Mouse (Mus musculus) limb, embryonic 11.5 days (tissue): ENCODE measurements at regions not wholly inside any gene's neighbourhood (a gene's known extent, or its start where the extent isn't known, plus 50 kb on each side); places are given as distances from the start of the nearest gene placed in this dataset.

Source experiments
- ATAC-seq: fragments of 200-750 bp; cut with Nextera tagmentation; 2 replicates; pipeline ENCODE4 v1.8.0; 2017; ENCODE audit warnings: low read depth; ENCODE audit not compliant: insufficient number of reproducible peaks, low FRiP score, low TSS enrichment
- DNase-seq: peaks from one replicate; pipeline ENCODE4 v3.0.0-alpha.2; 2015; ENCODE audit warnings: low spot score
- H3K27ac ChIP-seq: fragments of 300-500 bp; sonication (generic); replicated peaks from 2 replicates; pipeline ENCODE4 v1.5.1; 2014; ENCODE audit warnings: low read depth, mild to moderate bottlenecking, low read length
- H3K27me3 ChIP-seq: fragments of 300-500 bp; sonication (generic); 2 replicates; pipeline ENCODE4 v1.6.1; 2014; ENCODE audit warnings: mild to moderate bottlenecking, low read length, mixed read lengths; ENCODE audit not compliant: control insufficient read depth, insufficient read depth
- H3K36me3 ChIP-seq: fragments of 300-500 bp; sonication (generic); 2 replicates; pipeline ENCODE4 v1.6.1; 2014; ENCODE audit warnings: mild to moderate bottlenecking, low read length, moderate library complexity, mixed read lengths; ENCODE audit not compliant: control insufficient read depth, insufficient read depth
- H3K4me1 ChIP-seq: fragments of 300-500 bp; sonication (generic); 2 replicates; pipeline ENCODE4 v1.6.1; 2014; ENCODE audit warnings: low read length, mixed read lengths; ENCODE audit not compliant: control insufficient read depth, insufficient read depth
- H3K4me2 ChIP-seq: fragments of 300-500 bp; sonication (generic); 2 replicates; pipeline ENCODE4 v1.6.1; 2014; ENCODE audit warnings: low read depth, mild to moderate bottlenecking, moderate library complexity; ENCODE audit not compliant: severe bottlenecking
- H3K4me3 ChIP-seq: fragments of 300-500 bp; sonication (generic); 2 replicates; pipeline ENCODE4 v1.5.1; 2014; ENCODE audit warnings: low read depth, low read length
- H3K9ac ChIP-seq: fragments of 300-500 bp; sonication (generic); 2 replicates; pipeline ENCODE4 v1.6.1; 2014; ENCODE audit warnings: mild to moderate bottlenecking, low read length
- H3K9me3 ChIP-seq: fragments of 300-500 bp; sonication (generic); 2 replicates; pipeline ENCODE4 v1.6.1; 2016; ENCODE audit warnings: low read length; ENCODE audit not compliant: control insufficient read depth
- WGBS: fragments of 180-500 bp; shearing (Covaris S2); extraction: QIAGEN DNeasy Blood & Tissue Kit; methylation state at CpG from one replicate; pipeline ENCODE4 v1.1.7; 2014; 5-methylcytosine and 5-hydroxymethylcytosine counted together

DNA sequence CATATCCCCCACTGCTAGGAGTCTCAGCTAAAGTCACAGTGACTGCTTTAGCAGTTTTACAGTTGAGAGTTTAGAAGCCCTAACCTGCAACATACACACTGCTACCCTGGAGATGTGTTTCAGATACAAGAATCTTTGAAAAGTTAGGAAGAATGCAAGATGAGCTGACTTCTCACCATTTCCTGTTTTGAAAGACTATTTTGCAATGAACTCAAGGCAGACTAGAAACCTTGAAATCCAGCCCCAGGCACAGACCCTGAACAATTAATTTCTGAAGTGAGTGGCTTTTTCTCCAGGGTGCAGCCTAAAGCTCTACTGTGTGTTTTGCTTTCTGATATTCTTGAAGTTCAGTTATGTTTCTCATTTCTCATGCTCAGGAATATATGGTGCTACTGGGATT lies 440.6 kb downstream of the Nebl start:
- Histone ChIP-seq H3K9me3 (no peaks in the 10 kb centered on the region), H3K27ac (no peak overlapping the region)
- ATAC-seq, result no peak

DNA sequence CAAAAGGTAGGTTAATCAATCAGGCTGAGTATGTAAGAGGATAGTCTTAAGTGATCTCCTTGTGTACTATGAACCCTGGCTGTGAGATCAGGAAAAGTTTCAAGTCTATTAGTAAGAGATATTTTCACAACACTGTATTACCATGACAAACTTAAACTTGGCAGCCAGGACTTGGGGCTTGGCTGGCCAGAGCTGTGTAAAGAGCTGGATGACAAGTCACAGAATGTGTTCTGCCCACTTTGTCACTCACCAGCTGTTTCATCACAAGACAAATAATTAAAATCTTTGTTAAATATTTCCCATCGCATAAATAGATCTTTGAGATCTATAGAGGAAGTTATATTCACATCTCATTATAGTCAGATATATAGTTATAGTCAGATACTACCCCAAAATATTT lies 443.7 kb downstream of the Nebl start:
- Histone ChIP-seq H3K4me1 (no peaks in the 10 kb centered on the region), H3K36me3 (no peaks in the 10 kb centered on the region), H3K9me3 (no peaks in the 10 kb centered on the region), H3K4me2 (no peak overlapping the region), H3K4me3 (no peak overlapping the region), H3K27me3 (no peaks in the 10 kb centered on the region), H3K9ac (no peak overlapping the region), H3K27ac (no peak overlapping the region)
- ATAC-seq (no peak), DNase-seq (no peak)
- 84% methylated on average over 1 of the region's 1 CpGs for WGBS

More for the DNA sequence above, 440.6 kb downstream of the Nebl start:
- Histone ChIP-seq H3K4me1 (no peaks in the 10 kb centered on the region), H3K4me2 (no peak overlapping the region), H3K27me3 (no peaks in the 10 kb centered on the region), H3K4me3 (no peak overlapping the region), H3K36me3 (no peaks in the 10 kb centered on the region), H3K9ac (no peak overlapping the region)
- DNase-seq, result no peak

- Histone ChIP-seq H3K27me3 (no peaks in the 10 kb centered on the region), H3K27ac (no peak overlapping the region), H3K9me3 (no peaks in the 10 kb centered on the region), H3K4me3 (no peak overlapping the region), H3K9ac (no peak overlapping the region), H3K4me1 (no peaks in the 10 kb centered on the region), H3K36me3 (no peaks in the 10 kb centered on the region), H3K4me2 (no peak overlapping the region)
- ATAC-seq (no peak), DNase-seq (no peak)
- WGBS, result 27% methylated on average over 2 of the region's 2 CpGs
These were observed 481.3 kb downstream of the Nebl start for GRCm38 (mm10) chr2:17249960-17250359.

- Histone ChIP-seq H3K4me1 (no peaks in the 10 kb centered on the region), H3K4me2 (no peak overlapping the region), H3K27ac (no peak overlapping the region), H3K9ac (no peak overlapping the region), H3K9me3 (no peaks in the 10 kb centered on the region), H3K4me3 (no peak overlapping the region), H3K36me3 (no peaks in the 10 kb centered on the region), H3K27me3 (no peaks in the 10 kb centered on the region)
- 88% methylated on average over 2 of the region's 2 CpGs for WGBS
- DNase-seq, result no peak
- ATAC-seq, result no peak
These were observed 485.4 kb downstream of the Nebl start for GRCm38 (mm10) chr2:17245821-17246220.

DNA sequence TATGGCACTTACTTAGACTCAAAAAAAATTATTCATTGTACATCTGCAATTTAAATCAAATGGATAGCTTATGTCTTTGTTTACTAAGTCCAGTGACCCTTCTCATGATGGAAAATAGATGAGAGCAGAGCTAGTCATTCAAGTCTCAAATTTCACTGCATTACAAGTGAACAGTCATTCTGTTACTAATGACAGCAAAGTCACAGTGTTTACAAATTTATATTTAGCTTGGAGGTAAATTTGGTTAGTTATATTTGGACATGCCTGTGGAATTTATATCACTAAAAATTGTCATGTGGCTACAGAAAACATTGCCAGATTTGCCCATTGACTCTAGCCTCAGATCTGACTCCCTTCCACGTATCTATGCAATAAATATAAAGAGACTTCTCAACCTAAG lies 515.7 kb downstream of the Nebl start:
- no peaks in the 10 kb centered on the region for H3K9me3 ChIP-seq
- H3K27ac ChIP-seq, result no peak overlapping the region
- no peak overlapping the region for H3K4me3 ChIP-seq
- no peaks in the 10 kb centered on the region for H3K4me1 ChIP-seq
- no peaks in the 10 kb centered on the region for H3K36me3 ChIP-seq
- H3K4me2 ChIP-seq, result no peak overlapping the region
- ATAC-seq (no peak), DNase-seq (no peak)
- H3K9ac ChIP-seq, result no peak overlapping the region
- H3K27me3 ChIP-seq, result no peaks in the 10 kb centered on the region
- 67% methylated on average over 1 of the region's 1 CpGs for WGBS

GRCm38 (mm10) chr2:17214881-17215280 lies 516.4 kb downstream of the Nebl start:
- ATAC-seq (no peak), DNase-seq (no peak)
- no peak overlapping the region for H3K4me2 ChIP-seq
- 72% methylated on average over 3 of the region's 3 CpGs for WGBS
- no peaks in the 10 kb centered on the region for H3K9me3 ChIP-seq
- H3K4me1 ChIP-seq, result no peaks in the 10 kb centered on the region
- H3K36me3 ChIP-seq, result no peaks in the 10 kb centered on the region
- H3K27me3 ChIP-seq, result no peaks in the 10 kb centered on the region
- no peak overlapping the region for H3K9ac ChIP-seq
- no peak overlapping the region for H3K4me3 ChIP-seq
- H3K27ac ChIP-seq, result no peak overlapping the region

DNA sequence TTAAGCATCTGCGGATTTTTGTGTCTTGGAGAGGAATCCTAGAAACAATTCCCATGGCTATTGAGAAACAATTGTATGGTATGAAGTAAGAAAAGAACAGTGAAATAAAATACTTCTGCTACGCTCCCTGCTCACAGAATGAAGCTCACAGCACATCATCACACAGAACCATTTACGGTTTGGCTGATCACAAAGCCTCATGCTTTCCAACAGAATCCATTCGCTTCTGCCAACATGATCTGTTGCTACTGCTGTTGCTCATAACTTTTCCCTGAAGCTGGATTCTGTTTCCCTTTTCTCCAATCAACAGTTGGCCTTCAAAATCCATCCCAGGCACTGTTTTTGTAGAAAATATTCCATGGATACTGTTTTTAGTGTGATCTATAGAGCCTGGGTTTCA lies 518.7 kb downstream of the Nebl start:
- Histone ChIP-seq H3K9ac (no peak overlapping the region), H3K27me3 (no peaks in the 10 kb centered on the region), H3K4me3 (no peak overlapping the region), H3K4me2 (no peak overlapping the region), H3K36me3 (no peaks in the 10 kb centered on the region), H3K4me1 (no peaks in the 10 kb centered on the region), H3K27ac (no peak overlapping the region), H3K9me3 (no peaks in the 10 kb centered on the region)
- WGBS, result 96% methylated on average over 4 of the region's 4 CpGs
- DNase-seq, result no peak
- ATAC-seq, result no peak

GRCm38 (mm10) chr2:17211105-17211504 lies 520.2 kb downstream of the Nebl start:
- Histone ChIP-seq H3K4me2 (no peak overlapping the region), H3K9me3 (no peaks in the 10 kb centered on the region), H3K27ac (no peak overlapping the region), H3K36me3 (no peaks in the 10 kb centered on the region), H3K9ac (no peak overlapping the region), H3K4me3 (no peak overlapping the region), H3K27me3 (no peaks in the 10 kb centered on the region), H3K4me1 (no peaks in the 10 kb centered on the region)
- ATAC-seq, result peak; percentile 54; the same call in 1 of the 2 replicates
- DNase-seq, result no peak

GRCm38 (mm10) chr2:17193611-17194010 lies 537.7 kb downstream of the Nebl start:
- no peak overlapping the region for H3K4me3 ChIP-seq
- DNase-seq, result no peak
- H3K27me3 ChIP-seq, result no peaks in the 10 kb centered on the region
- no peaks in the 10 kb centered on the region for H3K4me1 ChIP-seq
- H3K27ac ChIP-seq, result no peak overlapping the region
- H3K36me3 ChIP-seq, result no peaks in the 10 kb centered on the region
- 61% methylated on average over 3 of the region's 3 CpGs for WGBS
- H3K4me2 ChIP-seq, result no peak overlapping the region
- no peak for ATAC-seq
- H3K9ac ChIP-seq, result no peak overlapping the region
- H3K9me3 ChIP-seq, result no peaks in the 10 kb centered on the region
